20 mouse cellular contexts compared by ENCODE assay signal in the genomic region with DNA sequence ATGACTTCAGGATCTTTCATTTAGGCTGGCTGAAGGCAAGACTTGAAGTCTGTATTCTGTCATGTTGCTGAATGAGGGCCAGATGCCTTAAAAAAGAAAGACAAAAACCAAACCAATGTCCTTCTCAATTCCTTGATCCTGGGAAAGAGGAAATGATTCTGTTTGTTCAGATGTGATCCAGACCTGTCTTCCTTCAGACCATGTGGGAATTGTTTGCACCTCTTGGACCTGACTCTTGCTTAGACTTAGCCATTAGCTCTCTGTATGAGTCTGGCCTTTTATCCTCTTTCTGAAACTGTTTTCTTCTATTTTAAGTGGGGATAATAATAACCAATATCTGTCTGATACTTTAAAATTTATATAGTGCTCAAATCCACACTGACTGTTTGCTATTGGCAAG.
"Had no signal": no experiment of that assay in that cellular context is flagged by ENCODE, and none has a peak within 500 bp of the region (broad histone marks: within the 10 kb centered on the region; RNA-seq: fewer than 3 reads in every experiment).

No protein-coding gene starts in this region.

- H3K36me3 ChIP-seq: kidney, embryonic 15.5 days; limb, embryonic 15.5 days; midbrain, embryonic 12.5 days; midbrain, embryonic 15.5 days; neural tube, embryonic 12.5 days; neural tube, embryonic 15.5 days had no signal

- H3K27ac ChIP-seq: kidney, embryonic 15.5 days; limb, embryonic 15.5 days; liver, embryonic 14.5 days; macrophage; midbrain, embryonic 12.5 days; neural tube, embryonic 12.5 days had no signal

- H3K4me3 ChIP-seq: kidney, embryonic 15.5 days; limb, embryonic 15.5 days; midbrain, embryonic 12.5 days; midbrain, embryonic 15.5 days; neural tube, embryonic 12.5 days; neural tube, embryonic 15.5 days had no signal

- H3K9ac ChIP-seq: kidney, embryonic 15.5 days; limb, embryonic 15.5 days; liver, embryonic 14.5 days; liver, postnatal 0 days; lung, embryonic 14.5 days; midbrain, embryonic 12.5 days; midbrain, embryonic 15.5 days; neural tube, embryonic 12.5 days; neural tube, embryonic 15.5 days had no signal

- H3K4me2 ChIP-seq: kidney, embryonic 15.5 days; limb, embryonic 15.5 days; liver, embryonic 11.5 days; lung, embryonic 14.5 days; midbrain, embryonic 12.5 days; midbrain, embryonic 15.5 days; neural tube, embryonic 12.5 days; neural tube, embryonic 15.5 days had no signal

- DNase-seq: kidney, postnatal 10 days; kidney, postnatal 36 days; layer of hippocampus, adult 9-11 months; liver, postnatal 0 days; lung, embryonic 14.5 days; right cerebral cortex, adult 18-20 months; right cerebral cortex, postnatal 14 days; right cerebral cortex, postnatal 4 days; thymus, adult 18-20 months; thymus, postnatal 36 days had no signal

- ATAC-seq: liver, postnatal 0 days; lung, postnatal 0 days; midbrain, embryonic 15.5 days had no signal

- H3K27me3 ChIP-seq: kidney, embryonic 15.5 days; limb, embryonic 15.5 days; midbrain, embryonic 12.5 days; midbrain, embryonic 15.5 days; neural tube, embryonic 12.5 days; neural tube, embryonic 15.5 days had no signal

- H3K9me3 ChIP-seq: kidney, embryonic 15.5 days; limb, embryonic 15.5 days; midbrain, embryonic 12.5 days; midbrain, embryonic 15.5 days; neural tube, embryonic 12.5 days; neural tube, embryonic 15.5 days had no signal
